Mouse (Mus musculus): ENCODE measurements around the gene Ctps2.

Ctps2 gene

GRCm38 (mm10) chrX:162976194-162976593 is 75.2 kb downstream of the Ctps2 start:
- DNase-seq (ENCODE audit: low read depth, low spot score): no peak

DNA sequence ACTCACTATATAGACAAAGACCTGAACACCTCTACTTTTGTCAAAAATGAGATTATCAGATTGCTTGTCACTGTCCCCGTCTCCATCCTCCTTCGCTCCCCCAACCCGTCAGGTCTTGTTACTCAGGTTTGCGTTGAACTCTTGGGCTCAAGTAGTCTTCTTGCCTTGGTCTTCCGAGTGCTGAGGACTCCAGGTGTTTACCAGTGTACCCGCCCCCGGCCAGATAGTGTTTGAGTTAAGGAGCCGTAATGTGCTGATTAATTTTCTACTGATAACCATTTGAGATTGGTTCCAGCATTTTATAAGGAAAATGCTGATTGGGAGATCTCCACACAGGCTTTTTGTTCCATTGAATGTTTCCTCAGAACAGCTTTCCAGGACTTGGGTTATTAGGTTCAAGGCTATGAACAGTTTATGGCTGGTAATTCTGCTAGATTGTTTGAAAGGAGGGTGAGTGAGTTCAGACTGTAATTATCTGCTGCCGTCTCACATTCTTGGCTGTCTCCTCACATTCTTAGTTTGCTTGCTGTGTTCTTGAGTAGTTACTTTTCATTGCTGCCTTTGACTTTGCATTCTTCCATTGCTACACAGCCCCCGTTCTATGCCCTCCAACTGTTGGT is 85.9 kb downstream of the Ctps2 start:
- no peak for DNase-seq (ENCODE audit: low read depth, low spot score)

- DNase-seq (ENCODE audit: low read depth, low spot score): peak; percentile 86
These were observed 90.4 kb downstream of the Ctps2 start for GRCm38 (mm10) chrX:162991396-162991795.

- peak; percentile 66 for DNase-seq (ENCODE audit: low read depth, low spot score)
These were observed 91.1 kb downstream of the Ctps2 start for GRCm38 (mm10) chrX:162992121-162992520.

GRCm38 (mm10) chrX:163027864-163028263 is 126.8 kb downstream of the Ctps2 start:
- DNase-seq (ENCODE audit: low read depth, low spot score): no peak

- DNase-seq (ENCODE audit: low read depth, low spot score): no peak
These were observed 137.7 kb downstream of the Ctps2 start for GRCm38 (mm10) chrX:163038767-163039166.

DNA sequence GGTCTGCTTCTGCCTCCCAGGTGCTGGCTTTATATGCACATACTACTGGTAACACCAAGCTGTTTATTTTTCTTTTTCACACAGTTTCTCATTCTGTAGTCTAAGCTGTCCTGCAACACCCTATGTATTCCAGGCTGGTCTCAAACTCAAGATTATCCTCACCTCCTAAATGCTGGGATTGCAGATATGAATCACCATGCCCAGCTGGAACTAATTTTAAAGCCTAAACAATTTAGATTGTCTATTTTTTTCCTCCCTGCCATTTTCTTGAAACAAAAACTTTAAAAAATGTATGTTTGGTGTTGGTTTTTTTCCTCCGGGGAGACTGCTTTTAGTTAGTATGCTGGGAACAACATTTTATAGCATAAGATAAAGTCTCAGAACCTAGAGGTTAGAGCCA is 141.7 kb downstream of the Ctps2 start:
- DNase-seq (ENCODE audit: low read depth, low spot score): peak; percentile 55

DNA sequence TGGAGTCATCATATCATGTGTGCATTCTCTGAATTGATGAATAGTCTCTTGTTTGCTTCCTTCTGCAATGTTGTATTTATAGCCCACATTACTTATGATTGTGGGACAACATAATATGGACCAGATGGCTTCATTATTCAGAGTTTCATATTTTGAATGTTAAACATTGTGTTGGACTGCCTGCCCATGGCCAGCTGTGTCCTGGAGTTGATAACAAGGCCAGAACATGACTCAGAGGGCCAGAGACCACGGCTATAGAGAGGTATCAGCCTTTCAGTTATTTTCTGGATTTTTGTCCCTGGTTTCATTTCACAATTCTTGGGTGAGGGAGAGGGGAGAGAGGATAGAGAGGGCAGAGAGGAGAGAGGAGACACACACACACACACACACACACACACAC is 162.9 kb downstream of the Ctps2 start:
- peak; percentile 85 for DNase-seq (ENCODE audit: low read depth, low spot score)

All from 3T3-L1 (cell line).